Mouse (Mus musculus): Measurements from ENCODE around the gene Gpr31b. TPM values are rescaled to one million over a fixed set of nuclear protein-coding genes. Genes with fewer than 3 reads are reported as not detected.
"Not testable (repeated sequence)": the region's sequence is repeated elsewhere in the genome, so short reads cannot be mapped to it uniquely, and the experiment has no call there.

The Gpr31b gene
- total RNA-seq, 2 experiments from 2014 or later: not detected

DNA sequence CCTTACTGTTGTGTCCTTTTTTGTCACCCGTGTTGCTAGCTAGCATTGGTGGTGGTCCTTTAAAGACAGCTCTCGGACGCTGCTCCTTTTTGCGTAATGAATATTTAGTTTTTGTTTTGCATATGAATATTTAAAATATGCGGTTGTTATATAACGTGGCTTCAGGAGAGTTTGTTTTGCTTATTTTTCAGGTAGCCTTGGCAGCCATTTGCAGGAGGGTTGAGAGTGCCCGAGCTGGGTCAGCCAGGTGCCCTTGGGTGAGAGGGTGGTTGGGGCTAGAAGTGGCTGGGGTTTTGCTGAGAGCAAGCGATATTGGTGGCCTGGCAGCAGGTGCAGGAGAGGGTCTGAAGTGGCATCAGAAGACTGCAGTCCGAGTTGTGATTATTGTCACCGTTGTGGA is 43.6 kb downstream of the Gpr31b start:
- TF ChIP-seq CTCF (IDR thresholded peaks at IDR 0.05): no peak
- H3K27ac ChIP-seq: peak overlapping the region; percentile 97
- no peak for DNase-seq (ENCODE audit: extremely low spot score in 1 of 2, low spot score in 2 of 2)
- intact Hi-C loops (cut with DNase I): no loop called here
- H3K4me3 ChIP-seq: peak overlapping the region; percentile 81

DNA sequence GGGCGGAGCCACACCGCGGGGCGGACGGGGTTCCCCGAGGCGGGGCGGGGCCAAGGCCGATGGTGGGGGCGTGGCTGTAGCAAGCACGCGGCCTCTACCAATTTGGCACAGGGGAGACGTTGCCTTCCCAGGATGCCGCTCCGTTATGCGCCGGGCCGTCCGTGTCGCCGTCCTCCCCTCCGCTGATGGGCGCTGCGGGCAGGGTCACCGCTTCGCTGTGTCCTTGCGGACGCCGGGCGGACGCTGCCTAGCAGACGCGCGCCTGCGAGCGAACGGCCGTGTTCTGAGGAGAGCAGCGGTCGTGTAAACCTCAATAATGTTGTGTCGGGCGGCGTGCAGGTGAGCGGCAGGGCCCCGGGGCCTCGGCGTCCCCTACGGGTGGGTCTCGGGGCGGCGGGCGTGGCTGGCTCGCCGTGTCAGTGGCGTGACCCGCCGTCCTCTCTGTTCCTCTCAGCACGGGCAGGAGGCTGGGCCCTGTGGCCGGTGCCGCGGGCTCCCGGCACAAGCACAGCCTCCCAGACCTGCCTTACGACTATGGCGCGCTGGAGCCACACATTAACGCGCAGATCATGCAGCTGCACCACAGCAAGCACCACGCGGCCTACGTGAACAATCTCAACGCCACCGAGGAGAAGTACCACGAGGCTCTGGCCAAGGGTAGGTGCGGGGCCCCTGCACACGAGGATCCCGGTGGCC is 44.2 kb downstream of the Gpr31b start:
- peak overlapping the region; percentile 81 for H3K4me3 ChIP-seq
- TF ChIP-seq CTCF (IDR thresholded peaks at IDR 0.05): peak; percentile 2; the same call in 1 of the 2 replicates
- intact Hi-C loops (cut with DNase I): loop anchor here (1.0 kb wide), 1 partner anchor 16 kb away; no protein-coding TSS in a partner anchor
- peak overlapping the region; percentile 97 for H3K27ac ChIP-seq
- DNase-seq (ENCODE audit: extremely low spot score in 1 of 2, low spot score in 2 of 2): peak; percentile 99

DNA sequence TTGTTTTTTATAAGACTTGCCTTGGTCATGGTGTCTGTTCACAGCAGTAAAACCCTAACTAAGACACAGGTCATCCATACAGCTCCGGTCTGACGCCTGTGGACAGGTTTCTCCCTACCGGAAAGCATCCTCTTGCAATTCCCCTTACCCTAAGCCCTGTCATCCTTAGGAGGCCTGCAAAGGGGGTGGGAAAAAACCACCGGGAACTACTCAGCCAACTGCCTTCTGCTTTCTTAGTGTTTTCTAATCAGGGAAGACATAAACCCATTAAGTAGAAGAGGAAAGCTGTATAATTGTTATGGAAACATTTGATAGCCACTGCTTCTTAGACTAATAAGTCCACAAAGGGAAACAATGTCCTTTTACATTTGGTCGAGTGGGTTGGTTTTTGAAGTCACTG is 45.1 kb downstream of the Gpr31b start:
- Histone ChIP-seq H3K27ac (peak overlapping the region; percentile 97), H3K4me3 (peak overlapping the region; percentile 81)
- no peak for TF ChIP-seq CTCF (IDR thresholded peaks at IDR 0.05)
- no peak for DNase-seq (ENCODE audit: extremely low spot score in 1 of 2, low spot score in 2 of 2)
- intact Hi-C loops (cut with DNase I): loop anchor here (1.0 kb wide), 1 partner anchor 15 kb away; no protein-coding TSS in a partner anchor

DNA sequence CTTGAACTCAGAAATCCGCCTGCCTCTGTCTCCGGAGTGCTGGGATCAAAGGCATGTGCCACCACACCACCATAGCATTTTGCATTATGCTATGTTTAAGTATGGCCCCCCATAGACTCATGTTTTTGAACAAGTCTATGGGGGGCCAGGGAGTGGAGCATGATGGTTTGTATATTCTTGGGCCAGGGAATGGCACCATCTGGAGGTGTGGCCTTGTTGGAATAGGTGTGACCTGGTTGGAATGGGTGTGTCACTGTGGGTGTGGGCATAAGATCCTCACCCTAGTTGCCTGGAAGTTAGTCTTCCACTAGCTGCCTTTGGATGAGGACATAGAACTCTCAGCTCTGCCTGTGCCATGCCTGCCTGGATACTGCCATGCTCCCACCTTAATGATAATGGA is 45.5 kb downstream of the Gpr31b start, which contains the start of gene Sod2:
TSS of gene Sod2 (plus strand) at position 301 of the 400 bp plus-strand sequence.
- Histone ChIP-seq H3K4me3 (peak within 1 kb of the TSS; percentile 81), H3K27ac (peak within 1 kb of the TSS; percentile 97)
- DNase-seq (ENCODE audit: extremely low spot score in 1 of 2, low spot score in 2 of 2); intact Hi-C loops (cut with DNase I): not testable (repeated sequence)

DNA sequence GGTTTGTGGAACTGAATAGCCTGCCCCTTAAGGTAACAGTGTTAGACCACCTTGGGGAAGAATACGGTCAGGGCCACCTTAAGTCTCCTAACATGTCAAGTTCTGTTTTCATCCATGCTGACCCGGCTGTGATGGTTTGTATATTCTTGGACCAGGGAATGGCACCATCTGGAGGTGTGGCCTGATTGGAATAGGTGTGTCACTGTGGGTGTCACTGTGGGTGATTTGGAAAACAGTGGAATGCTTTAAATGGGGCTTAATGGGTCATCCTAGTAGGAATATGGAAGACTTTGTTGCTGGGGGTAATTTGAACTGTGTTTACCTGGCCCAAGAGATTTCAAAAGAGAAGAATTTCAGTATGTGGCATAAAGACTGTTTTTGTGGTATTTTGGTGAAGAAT is 47.7 kb downstream of the Gpr31b start:
- H3K4me3 ChIP-seq; DNase-seq (ENCODE audit: extremely low spot score in 1 of 2, low spot score in 2 of 2); H3K27ac ChIP-seq; intact Hi-C loops (cut with DNase I): not testable (repeated sequence)

DNA sequence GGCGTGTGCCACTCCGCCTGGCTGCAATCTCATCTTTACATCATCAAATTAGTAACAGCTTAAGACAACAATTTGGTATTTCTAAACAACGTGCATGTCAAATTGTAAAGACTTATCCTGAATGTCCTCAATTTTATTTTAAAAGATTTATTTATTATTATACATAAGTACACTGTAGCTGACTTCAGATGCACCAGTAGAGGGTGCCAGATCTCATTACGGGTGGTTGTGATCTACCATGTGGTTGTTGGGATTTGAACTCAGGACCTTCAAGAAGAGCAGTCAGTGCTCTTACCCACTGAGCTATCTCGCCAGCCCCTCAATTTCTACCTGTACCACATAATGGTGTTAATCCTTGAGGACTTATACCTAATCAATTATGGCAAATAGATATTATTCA is 49.9 kb downstream of the Gpr31b start:
- intact Hi-C loops (cut with DNase I); H3K4me3 ChIP-seq; H3K27ac ChIP-seq; DNase-seq (ENCODE audit: extremely low spot score in 1 of 2, low spot score in 2 of 2): not testable (repeated sequence)
- TF ChIP-seq CTCF (IDR thresholded peaks at IDR 0.05): peak; percentile 23

Other genes starting within 250 kb of the Gpr31b start
- gene Mas1, start 184.2 kb downstream of the Gpr31b start, total RNA-seq (2021): 10 to 100 TPM; 36.8 to 42.2 TPM
- not detected for gene Mrgprh, start 176.3 kb downstream of the Gpr31b start, total RNA-seq (2021)
- 1 to 10 TPM; 2.8 to 4.0 TPM for gene Pnldc1, start 142.1 kb downstream of the Gpr31b start, total RNA-seq (2021)
- gene Tcp1, start 136.6 kb downstream of the Gpr31b start, total RNA-seq (2021): 100 to 1,000 TPM; 193 to 195 TPM
- gene Mrpl18, start 136.0 kb downstream of the Gpr31b start, total RNA-seq (2021): 10 to 100 TPM; 56.1 to 60.5 TPM
- 1 to 10 TPM; 5.0 TPM for gene Acat3, start 111.7 kb downstream of the Gpr31b start, total RNA-seq (2021)
- 10 to 100 TPM; 53.4 to 55.6 TPM for gene Acat2, start 91.5 kb downstream of the Gpr31b start, total RNA-seq (2021)
- 10 to 100 TPM; 52.7 to 54.2 TPM for gene Wtap, start 58.1 kb downstream of the Gpr31b start, total RNA-seq (2021)
- gene Sod2, start 45.5 kb downstream of the Gpr31b start, total RNA-seq (2021): 100 to 1,000 TPM; 267 to 273 TPM
- gene Tcp10b, start 8.8 kb upstream of the Gpr31b start, total RNA-seq (2021): 1 to 10 TPM in 1 of 2 experiments, under 1 TPM in 1; 0.61 to 1.4 TPM
- under 1 TPM in 1 of 2 experiments, not detected in 1; 0.16 TPM for gene Unc93a, start 79.5 kb upstream of the Gpr31b start, total RNA-seq (2021)
- not detected for gene Smok2a, start 168.9 kb upstream of the Gpr31b start, total RNA-seq (2021)
- not detected for gene Smok2b, start 178.0 kb upstream of the Gpr31b start, total RNA-seq (2021)

Measured in left cerebral cortex, adult 2 months (tissue).